8 mouse cellular contexts compared by ENCODE assay signal in genomic region chr13:58127766-58128361, GRCm38 (mm10). TPM values are rescaled to one million over a fixed set of nuclear protein-coding genes. Genes with fewer than 3 reads are reported as not detected.
DNase-seq lines count a peak whose midpoint lies in the region; ATAC-seq and TF ChIP-seq lines count a peak whose summit lies in the region.

No protein-coding gene starts in this region.

- peak; percentile 48 for ATAC-seq in hindbrain, embryonic 16.5 days
- ATAC-seq in limb, embryonic 13.5 days (ENCODE audit: low FRiP score, low read depth), result peak; percentile 33
- ATAC-seq in midbrain, embryonic 14.5 days (ENCODE audit: low FRiP score, low TSS enrichment), result peak; percentile 34

- under 1% methylated on average over 73 of the region's 81 CpGs for WGBS in hindbrain, embryonic 16.5 days
- under 1% methylated on average over 79 of the region's 81 CpGs for WGBS in limb, embryonic 13.5 days
- under 1% methylated on average over 81 of the region's 81 CpGs for WGBS in midbrain, embryonic 14.5 days

- peak overlapping the region; percentile 100 for H3K27ac ChIP-seq in layer of hippocampus, adult 2 months
- H3K27ac ChIP-seq in bone marrow macrophage, adult 2 months (ENCODE audit: insufficient read depth, low read depth, low read length), result peak overlapping the region; percentile 67
- peak overlapping the region; percentile 100 for H3K27ac ChIP-seq in hindbrain, embryonic 16.5 days (ENCODE audit: low read depth, low read length)
- H3K27ac ChIP-seq in limb, embryonic 13.5 days, result peak overlapping the region; percentile 99
- H3K27ac ChIP-seq in midbrain, embryonic 14.5 days (replicated peaks; ENCODE audit: low read depth, low read length), result peak overlapping the region; percentile 100

- peak overlapping the region; percentile 100 for H3K9ac ChIP-seq in hindbrain, embryonic 16.5 days (ENCODE audit: low read depth, low read length)
- H3K9ac ChIP-seq in limb, embryonic 13.5 days, result peak overlapping the region; percentile 99
- peak overlapping the region; percentile 99 for H3K9ac ChIP-seq in midbrain, embryonic 14.5 days (replicated peaks; ENCODE audit: low read length)

- DNase-seq in layer of hippocampus, adult 2 months (ENCODE audit: low spot score in 2 of 2), result peak in 1 of 2 experiments; percentile 45
- DNase-seq in layer of hippocampus, adult 9-10 months (ENCODE audit: low spot score), result no peak
- peak; percentile 43 to 63 for DNase-seq in frontal cortex, adult 2 months (ENCODE audit: extremely low spot score in 1 of 2, low spot score in 1 of 2)
- DNase-seq in midbrain, embryonic 14.5 days, result peak; percentile 76
- peak; percentile 70 for DNase-seq in splenic B cell, adult 2 months (ENCODE audit: low read depth, low spot score)

- peaks cover 2% of the 10 kb centered on the region; the same call in 1 of the 2 replicates for H3K36me3 ChIP-seq in hindbrain, embryonic 16.5 days (ENCODE audit: control insufficient read depth, insufficient read depth, low read length)
- peaks cover 8% of the 10 kb centered on the region for H3K36me3 ChIP-seq in limb, embryonic 13.5 days
- H3K36me3 ChIP-seq in midbrain, embryonic 14.5 days (ENCODE audit: control insufficient read depth, insufficient read depth, low read length), result peaks cover 10% of the 10 kb centered on the region; the same call in 1 of the 2 replicates
- H3K36me3 ChIP-seq in splenic B cell, adult 2 months (ENCODE audit: control insufficient read depth, insufficient read depth, low read length, poor library complexity, severe bottlenecking), result no peaks in the 10 kb centered on the region

- no peak for TF ChIP-seq CTCF in layer of hippocampus, adult 2 months (conservative IDR thresholded peaks at IDR 0.05)
- no peak for TF ChIP-seq CTCF in bone marrow macrophage, adult 2 months (IDR thresholded peaks at IDR 0.05; ENCODE audit: low read depth, low read length)

- H3K9me3 ChIP-seq in hindbrain, embryonic 16.5 days (ENCODE audit: control insufficient read depth, low read length), result no peaks in the 10 kb centered on the region
- H3K9me3 ChIP-seq in limb, embryonic 13.5 days, result no peaks in the 10 kb centered on the region
- H3K9me3 ChIP-seq in midbrain, embryonic 14.5 days (ENCODE audit: control insufficient read depth, low read length), result no peaks in the 10 kb centered on the region

- no peaks in the 10 kb centered on the region for H3K27me3 ChIP-seq in hindbrain, embryonic 16.5 days (replicated peaks; ENCODE audit: control insufficient read depth, insufficient read depth, low read length)
- H3K27me3 ChIP-seq in limb, embryonic 13.5 days, result no peaks in the 10 kb centered on the region
- no peaks in the 10 kb centered on the region for H3K27me3 ChIP-seq in midbrain, embryonic 14.5 days (ENCODE audit: control insufficient read depth, insufficient read depth, low read length)
- H3K27me3 ChIP-seq in splenic B cell, adult 2 months (ENCODE audit: control insufficient read depth, insufficient read depth, low read length, poor library complexity, severe bottlenecking), result no peaks in the 10 kb centered on the region

- H3K4me2 ChIP-seq in hindbrain, embryonic 16.5 days (ENCODE audit: low read length), result peak overlapping the region; percentile 84
- H3K4me2 ChIP-seq in limb, embryonic 13.5 days (replicated peaks), result peak overlapping the region; percentile 73
- peak overlapping the region; percentile 83 for H3K4me2 ChIP-seq in midbrain, embryonic 14.5 days (ENCODE audit: low read length)

- no peak for TF ChIP-seq POLR2A in bone marrow macrophage, adult 2 months (IDR thresholded peaks at IDR 0.05; ENCODE audit: borderline replicate concordance, low read depth, low read length)

- H3K4me3 ChIP-seq in layer of hippocampus, adult 2 months, result peak overlapping the region; percentile 93
- peak overlapping the region; percentile 77 for H3K4me3 ChIP-seq in bone marrow macrophage, adult 2 months (ENCODE audit: insufficient read depth, low read length)
- H3K4me3 ChIP-seq in hindbrain, embryonic 16.5 days (ENCODE audit: low read length), result peak overlapping the region; percentile 92
- peak overlapping the region; percentile 99 for H3K4me3 ChIP-seq in limb, embryonic 13.5 days
- H3K4me3 ChIP-seq in midbrain, embryonic 14.5 days (replicated peaks; ENCODE audit: low read depth, low read length), result peak overlapping the region; percentile 93

- peaks cover 20% of the 10 kb centered on the region for H3K4me1 ChIP-seq in bone marrow macrophage, adult 2 months (ENCODE audit: control insufficient read depth, insufficient read depth, low read length)
- peaks cover 20% of the 10 kb centered on the region for H3K4me1 ChIP-seq in hindbrain, embryonic 16.5 days (ENCODE audit: control insufficient read depth, insufficient read depth, low read depth, low read length)
- H3K4me1 ChIP-seq in limb, embryonic 13.5 days, result peaks cover 41% of the 10 kb centered on the region
- H3K4me1 ChIP-seq in midbrain, embryonic 14.5 days (ENCODE audit: control insufficient read depth, insufficient read depth, low read length), result peaks cover 24% of the 10 kb centered on the region

RNA-seq across cellular contexts. Expression of gene Hnrnpa0, which starts 0.5 kb away (rescaled TPM):
- total RNA-seq in layer of hippocampus, adult 2 months (2021), result 100 to 1,000 TPM; 120 to 122 TPM
- polyA plus RNA-seq in bone marrow macrophage, adult 2 months (2012; ENCODE audit: insufficient read depth, insufficient read length, missing spikeins), result 76.2 and 80.8 TPM in 2 replicates
- polyA plus RNA-seq in frontal cortex, adult 2 months (2012; rRNA removed), result 97.9 and 101 TPM in 2 replicates
- 27.7 and 33.3 TPM in 2 replicates for polyA plus RNA-seq in hindbrain, embryonic 16.5 days (2015; fragmentation: Nextera tagmentation; extraction: Ambion mirVana)
- polyA plus RNA-seq in limb, embryonic 13.5 days (2015; fragmentation: Nextera tagmentation; extraction: Ambion mirVana), result 52.9 and 58.5 TPM in 2 replicates
- 72.5 and 93.5 TPM in 2 replicates for polyA plus RNA-seq in midbrain, embryonic 14.5 days (2014; fragmentation: Nextera tagmentation; extraction: Ambion mirVana)

RNA-seq across cellular contexts. Expression of gene Klhl3, which starts 14.5 kb away (rescaled TPM):
- total RNA-seq in layer of hippocampus, adult 2 months (2021), result 10 to 100 TPM; 48.3 to 48.4 TPM
- 0.44 and 0.79 TPM in 2 replicates for polyA plus RNA-seq in bone marrow macrophage, adult 2 months (2012; ENCODE audit: insufficient read depth, insufficient read length, missing spikeins)
- polyA plus RNA-seq in frontal cortex, adult 2 months (2012; rRNA removed), result 28.9 and 30.1 TPM in 2 replicates
- 13.2 and 13.6 TPM in 2 replicates for polyA plus RNA-seq in hindbrain, embryonic 16.5 days (2015; fragmentation: Nextera tagmentation; extraction: Ambion mirVana)
- polyA plus RNA-seq in limb, embryonic 13.5 days (2015; fragmentation: Nextera tagmentation; extraction: Ambion mirVana), result 4.2 and 4.4 TPM in 2 replicates
- 10.0 and 10.1 TPM in 2 replicates for polyA plus RNA-seq in midbrain, embryonic 14.5 days (2014; fragmentation: Nextera tagmentation; extraction: Ambion mirVana)

RNA-seq across cellular contexts. Expression of gene Idnk, which starts 29.6 kb away (rescaled TPM):
- 10 to 100 TPM; 28.4 to 34.9 TPM for total RNA-seq in layer of hippocampus, adult 2 months (2021)
- 45.7 and 49.4 TPM in 2 replicates for polyA plus RNA-seq in bone marrow macrophage, adult 2 months (2012; ENCODE audit: insufficient read depth, insufficient read length, missing spikeins)
- 21.2 and 23.2 TPM in 2 replicates for polyA plus RNA-seq in frontal cortex, adult 2 months (2012; rRNA removed)
- 53.5 and 56.3 TPM in 2 replicates for polyA plus RNA-seq in hindbrain, embryonic 16.5 days (2015; fragmentation: Nextera tagmentation; extraction: Ambion mirVana)
- 38.9 and 41.3 TPM in 2 replicates for polyA plus RNA-seq in limb, embryonic 13.5 days (2015; fragmentation: Nextera tagmentation; extraction: Ambion mirVana)
- polyA plus RNA-seq in midbrain, embryonic 14.5 days (2014; fragmentation: Nextera tagmentation; extraction: Ambion mirVana), result 59.7 TPM in 2 replicates
